Mouse (Mus musculus) bone marrow, adult 2 months (tissue): ENCODE data around the gene Bri3bp.

Experiments
- CTCF ChIP-seq: fragments of 200-500 bp; IDR thresholded peaks from 2 replicates; pipeline ENCODE4 v1.5.1; 2011; ENCODE audit warnings: low read length, control low read depth; ENCODE audit not compliant: control insufficient read depth, insufficient read depth
- POLR2A ChIP-seq: fragments of 200-500 bp; IDR thresholded peaks from 2 replicates; pipeline ENCODE4 v1.6.1; 2011; ENCODE audit warnings: low read depth, mild to moderate bottlenecking, control low read depth, low read length, borderline replicate concordance; ENCODE audit not compliant: control insufficient read depth

DNA sequence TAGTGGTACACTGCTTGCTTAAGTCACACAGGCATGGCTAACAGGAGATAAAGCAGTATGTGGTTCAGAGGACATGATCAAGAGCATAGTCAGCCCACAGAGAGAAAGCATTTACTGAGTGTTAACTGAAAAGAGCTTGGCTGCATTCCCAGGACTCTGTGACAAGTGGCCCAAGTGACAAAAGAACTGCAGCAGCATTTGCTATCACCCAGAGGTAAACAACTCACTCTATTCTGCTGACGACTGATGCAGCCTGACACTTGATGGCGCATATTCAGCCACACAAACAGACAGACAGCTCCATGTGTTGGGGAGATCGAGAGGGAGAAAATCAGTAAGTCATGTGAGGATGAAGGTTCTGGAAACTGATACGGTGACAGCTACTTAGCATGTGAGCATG lies 27.6 kb upstream of the Bri3bp start:
- no peak for TF ChIP-seq CTCF
- TF ChIP-seq POLR2A = no peak
